Mouse (Mus musculus): ENCODE results near the gene Filip1l.

- TF ChIP-seq CTCF (IDR thresholded peaks at IDR 0.05; ENCODE audit: control insufficient read depth, insufficient read depth, low read length) (no peak), POLR2A (IDR thresholded peaks at IDR 0.05; ENCODE audit: borderline replicate concordance, control insufficient read depth, low read depth, low read length) (no peak)
Measured at GRCm38 (mm10) chr16:57597295-57597957, 244.5 kb downstream of the Filip1l start.
